Mouse (Mus musculus): ENCODE results near the gene Tnfrsf14.

DNA sequence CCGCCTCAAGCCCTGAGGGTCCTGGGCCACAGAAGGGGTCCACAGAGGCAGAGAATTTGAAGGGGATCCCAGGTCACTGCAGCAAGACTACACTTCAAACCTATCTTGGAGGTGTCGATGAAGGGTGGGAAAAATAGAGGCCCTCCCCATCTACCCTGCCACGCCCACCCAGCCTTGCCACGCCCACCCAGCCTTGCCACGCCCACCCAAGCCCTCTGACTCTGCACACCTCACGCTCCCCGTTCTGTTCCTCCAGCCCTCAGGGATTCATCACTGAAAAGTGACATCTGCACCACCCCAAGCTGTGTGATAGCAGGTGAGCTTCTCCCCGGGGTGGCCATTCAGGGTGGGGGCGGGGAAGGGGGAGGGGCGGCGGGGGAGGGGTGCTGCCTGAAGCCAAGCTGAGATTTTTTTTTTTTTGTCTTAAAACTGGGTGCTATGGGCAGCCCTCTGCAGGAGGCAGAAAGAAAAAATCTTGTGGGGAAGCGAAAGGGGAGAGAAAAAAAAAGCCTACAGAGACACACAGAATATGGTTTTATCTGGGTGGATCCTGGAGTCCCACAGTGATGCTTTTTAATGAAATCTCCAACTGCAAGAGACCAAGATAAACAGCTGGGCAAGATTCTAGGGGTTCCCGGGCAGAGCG is 46.2 kb downstream of the Tnfrsf14 start:
- no peak for TF ChIP-seq CTCF (IDR thresholded peaks at IDR 0.05)
- no peak for TF ChIP-seq EP300 (IDR thresholded peaks at IDR 0.05)

All from lung, postnatal 0 days (tissue).